Mouse (Mus musculus) left cerebral cortex, adult 6 months (tissue): ENCODE data around the gene Dlk1. TPM values are rescaled to one million over a fixed set of nuclear protein-coding genes. Genes with fewer than 3 reads are reported as not detected.

ENCODE experiments used
- long read RNA-seq, 2 experiments: library from polyadenylated mRNA; unstranded; transcript quantifications; one replicate each; pipeline ENCODE4 v2.0.0; 2019 to 2020
- polyA plus RNA-seq: library from polyadenylated mRNA; unstranded; fragments of <200 nt; fragmentation: Nextera tagmentation; gene quantifications from 2 replicates; pipeline ENCODE4 v1.2.3, GENCODE M21; 2021

Gene Dlk1
- 0.63 and 1.1 TPM in 2 replicates for polyA plus RNA-seq
- long read RNA-seq, experiment 1, full-length matches to known transcripts, result 1 of 1 reads
- long read RNA-seq, experiment 1, partial matches to known transcripts, result 0 of 1 reads
- long read RNA-seq, experiment 1, other reads (novel, unspliced or antisense), result 0 of 1 reads
- long read RNA-seq, experiment 2, partial matches to known transcripts, result 0 of 2 reads
- long read RNA-seq, experiment 2, other reads (novel, unspliced or antisense), result 2 of 2 reads

DNA sequence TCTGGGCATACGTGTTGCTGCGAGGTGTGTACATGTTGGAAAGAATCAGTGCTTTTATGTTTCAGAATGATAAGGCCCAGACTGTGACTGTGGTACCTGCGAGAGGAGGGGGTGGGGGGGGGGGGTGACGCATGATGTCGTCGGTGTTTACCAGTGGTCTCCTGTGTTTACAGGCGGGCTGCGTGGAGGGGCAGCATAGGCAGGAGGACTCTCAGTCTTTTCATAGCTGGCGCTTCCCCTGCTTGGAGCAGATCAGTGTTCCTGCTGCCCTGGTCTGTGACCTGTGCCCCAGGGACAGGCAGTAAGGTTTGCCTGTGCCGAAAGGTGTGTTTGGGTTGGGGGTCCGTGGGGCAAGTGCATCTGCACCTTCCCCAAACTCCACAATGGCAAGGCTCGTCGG, at the start of gene Dlk1:
Dlk1 (plus strand) TSS at position 232 of the 400 bp plus-strand sequence.

Other genes with a start within 250 kb of the Dlk1 start
- 0.21 and 0.36 TPM in 2 replicates for gene Rtl1, start 147.5 kb downstream of the Dlk1 start, polyA plus RNA-seq